Mouse (Mus musculus) neutrophil, adult 5-6 weeks (primary cell): ENCODE measurements around the gene Diras2. TPM values are rescaled to one million over a fixed set of nuclear protein-coding genes. Genes with fewer than 3 reads are reported as not detected.
A peak's percentile ranks its signal among the peaks of the same experiment; 100 is the strongest.

Experiments
- ATAC-seq: fragments of 151-379, 151-347 bp; 2 replicates; pipeline ENCODE4 v1.8.0; 2017; ENCODE audit warnings: mild to moderate bottlenecking, moderate TSS enrichment; ENCODE audit not compliant: insufficient number of reproducible peaks, poor library complexity, low FRiP score, severe bottlenecking; ENCODE audit errors: extremely low read depth
- total RNA-seq: library from RNA; stranded (forward); fragments of 200-1000 nt; gene quantifications from 2 replicates; pipeline ENCODE4 v1.2.3, GENCODE M21; 2017

Gene Diras2
- total RNA-seq, 1 experiment from 2014 or later, result 4.3 TPM

DNA sequence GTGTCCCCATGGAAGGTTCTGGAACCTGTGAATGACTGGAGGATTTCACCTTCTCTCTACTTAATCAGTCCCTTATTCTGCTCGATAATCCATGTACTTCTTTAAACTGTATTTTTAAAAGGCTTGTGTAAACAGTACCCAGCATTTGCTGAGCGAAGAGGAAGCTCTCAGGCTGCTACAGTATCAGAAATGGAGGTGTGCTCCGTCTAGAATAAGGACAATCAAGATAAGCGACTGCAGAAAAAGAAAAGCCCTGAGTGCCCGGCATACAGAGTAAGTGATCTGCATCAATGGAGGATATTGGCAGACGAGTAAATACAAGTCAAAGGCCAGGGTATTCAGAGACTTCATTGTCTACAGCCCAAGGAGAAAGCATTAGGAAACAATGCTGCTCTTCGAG lies 26.3 kb upstream of the Diras2 start:
- no peak for ATAC-seq

DNA sequence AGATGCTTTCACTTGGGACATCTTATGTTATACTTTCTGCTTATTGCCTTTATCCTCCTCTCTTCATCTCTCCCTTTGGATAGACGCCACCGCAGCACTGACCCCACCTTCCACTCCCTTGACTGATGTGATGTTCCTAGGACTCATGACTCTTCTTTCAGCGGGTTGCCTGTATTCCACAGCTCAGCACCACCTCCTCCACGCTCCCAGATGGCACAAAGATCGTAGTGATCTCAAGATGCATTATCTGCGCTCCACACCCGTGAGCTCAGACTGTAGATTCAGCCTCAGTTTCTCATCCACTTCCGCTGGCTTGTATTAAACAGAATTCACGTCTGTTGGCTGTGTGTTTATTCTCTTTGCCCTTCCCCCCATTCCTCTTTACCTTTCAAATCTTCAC lies 23.6 kb upstream of the Diras2 start:
- no peak for ATAC-seq

DNA sequence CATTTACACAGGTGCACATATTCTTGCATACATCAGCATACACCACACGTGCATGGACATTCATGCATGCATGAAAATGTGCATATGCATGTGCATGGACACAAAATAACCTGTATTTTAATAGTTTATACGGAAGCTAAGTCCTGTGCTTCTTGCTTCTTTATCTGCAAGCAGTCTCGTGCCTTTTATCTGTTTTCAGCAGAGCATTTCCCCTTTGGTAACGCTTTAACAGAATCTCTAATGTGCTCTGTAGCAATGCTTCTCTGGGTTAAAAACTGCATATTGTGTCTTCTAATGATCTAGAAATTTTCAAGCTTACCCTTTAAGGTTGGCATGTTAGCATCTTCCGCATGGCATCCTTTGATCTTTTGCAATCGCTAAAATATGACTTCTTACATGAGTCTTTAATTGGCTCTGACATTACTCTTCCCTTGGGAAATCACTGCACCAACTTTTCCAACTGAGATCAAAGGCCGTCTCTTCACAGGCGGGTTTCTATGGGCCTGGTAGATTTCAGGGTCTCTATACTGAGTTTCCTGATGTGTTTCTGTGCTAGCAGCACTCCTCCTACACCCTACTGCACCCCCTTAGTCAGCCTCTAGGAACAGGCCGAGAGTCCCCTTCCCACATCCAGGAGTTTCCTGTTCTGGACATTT lies 21.9 kb upstream of the Diras2 start:
- ATAC-seq, result no peak

DNA sequence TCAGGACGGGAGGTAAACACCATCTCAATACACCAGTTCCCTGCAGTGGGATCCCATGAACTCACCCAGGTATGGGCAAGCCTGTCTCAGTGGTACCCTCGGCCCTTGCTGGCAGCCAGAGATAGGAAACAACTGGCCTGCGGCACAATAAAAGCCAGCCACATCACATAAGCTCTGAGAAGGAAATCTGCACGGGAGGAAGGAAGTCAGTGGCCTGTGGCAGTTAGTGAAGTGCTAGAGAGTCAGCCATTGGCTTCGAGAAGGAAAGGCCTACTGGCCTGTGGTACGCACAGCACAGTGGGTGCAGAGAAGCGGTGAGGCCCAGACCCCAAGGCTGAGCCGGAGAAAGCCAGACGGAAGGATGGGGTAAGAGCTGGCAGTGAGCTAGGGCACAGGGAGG lies 20.2 kb upstream of the Diras2 start:
- ATAC-seq, result peak; percentile 51

DNA sequence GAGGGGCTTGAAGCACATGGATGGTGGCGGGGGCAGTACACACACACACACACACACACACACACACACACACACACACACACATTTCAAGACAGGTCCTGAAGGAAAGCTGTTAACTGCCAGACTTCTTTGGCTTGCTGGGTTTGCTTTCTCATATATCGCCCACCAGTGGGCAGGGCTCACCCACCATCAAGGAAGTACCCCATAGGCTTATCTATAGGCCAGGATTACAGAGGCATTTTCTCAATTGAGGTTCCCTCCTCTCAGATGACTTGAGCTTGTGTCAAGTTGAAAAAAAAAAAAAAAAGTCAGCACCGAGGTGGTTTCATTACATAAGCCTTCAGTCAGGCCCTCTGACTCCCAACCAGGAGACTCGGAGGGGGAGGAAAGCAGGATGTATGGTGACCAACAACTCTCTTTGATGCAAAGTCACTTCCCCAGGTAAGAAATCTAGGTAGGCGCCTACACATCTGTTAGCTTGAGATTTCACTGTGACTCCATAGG lies 19.7 kb upstream of the Diras2 start:
- ATAC-seq, result peak; percentile 20

DNA sequence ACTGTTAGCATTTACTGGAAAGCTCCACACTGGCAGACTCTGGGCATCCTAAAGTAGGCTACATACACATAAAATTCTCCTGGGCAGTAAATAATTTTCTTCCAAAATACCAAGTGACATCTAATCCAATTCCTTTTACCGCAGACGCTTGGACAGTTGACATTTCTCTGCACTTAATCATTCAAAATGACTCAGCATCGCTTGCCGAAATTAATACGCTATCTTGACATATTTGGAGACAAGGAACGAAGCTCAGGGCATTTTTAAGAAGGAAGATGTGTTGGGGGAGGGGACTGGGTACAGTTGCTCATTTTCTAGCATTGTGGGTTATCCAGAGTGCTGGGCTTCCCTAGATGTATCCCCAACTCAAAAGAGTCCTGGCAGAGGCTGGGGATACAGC lies 15.2 kb upstream of the Diras2 start:
- no peak for ATAC-seq

DNA sequence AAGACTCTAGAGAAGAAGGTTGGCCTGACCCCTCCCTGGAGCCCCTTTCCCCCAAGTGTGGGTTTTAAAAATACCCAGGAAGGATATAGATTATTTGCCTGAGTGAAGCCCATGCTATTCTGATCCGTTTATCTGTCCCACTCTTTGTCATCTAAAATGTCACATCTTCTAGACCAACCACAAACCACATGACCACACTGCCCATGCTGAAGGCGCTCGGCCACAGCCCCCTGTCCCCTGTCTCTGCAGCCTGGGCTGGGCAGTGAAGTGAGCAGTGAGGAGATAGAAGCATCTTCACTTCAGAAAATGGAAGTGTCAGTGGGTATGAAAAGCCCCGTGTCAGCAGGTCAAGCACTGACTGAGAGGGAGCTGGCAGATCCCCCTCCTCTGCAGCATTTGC lies 11.6 kb upstream of the Diras2 start:
- no peak for ATAC-seq

DNA sequence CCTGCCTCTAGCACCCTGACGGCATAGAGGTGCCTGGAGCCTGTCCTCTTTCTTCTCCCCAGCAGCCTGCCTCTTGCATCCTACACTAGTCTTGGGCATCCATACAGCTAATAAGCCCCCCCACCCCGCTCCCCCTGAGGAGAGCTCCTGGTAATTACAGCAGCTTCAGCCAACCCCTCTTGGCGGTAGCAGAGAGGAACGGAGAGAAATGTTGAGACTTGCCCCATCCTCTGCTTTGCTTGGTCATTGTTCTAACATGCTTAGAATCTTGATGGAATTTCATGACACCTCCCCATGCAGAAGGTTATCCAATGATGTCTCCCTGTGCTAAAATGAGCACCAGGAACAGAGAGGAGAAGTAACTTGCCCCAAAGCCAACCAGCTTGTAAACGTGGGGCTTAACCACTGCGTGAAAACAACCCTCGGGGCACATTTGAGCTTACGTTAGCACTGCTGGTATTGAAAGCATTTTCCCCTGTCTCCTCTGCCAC lies 11.0 kb upstream of the Diras2 start:
- no peak for ATAC-seq

DNA sequence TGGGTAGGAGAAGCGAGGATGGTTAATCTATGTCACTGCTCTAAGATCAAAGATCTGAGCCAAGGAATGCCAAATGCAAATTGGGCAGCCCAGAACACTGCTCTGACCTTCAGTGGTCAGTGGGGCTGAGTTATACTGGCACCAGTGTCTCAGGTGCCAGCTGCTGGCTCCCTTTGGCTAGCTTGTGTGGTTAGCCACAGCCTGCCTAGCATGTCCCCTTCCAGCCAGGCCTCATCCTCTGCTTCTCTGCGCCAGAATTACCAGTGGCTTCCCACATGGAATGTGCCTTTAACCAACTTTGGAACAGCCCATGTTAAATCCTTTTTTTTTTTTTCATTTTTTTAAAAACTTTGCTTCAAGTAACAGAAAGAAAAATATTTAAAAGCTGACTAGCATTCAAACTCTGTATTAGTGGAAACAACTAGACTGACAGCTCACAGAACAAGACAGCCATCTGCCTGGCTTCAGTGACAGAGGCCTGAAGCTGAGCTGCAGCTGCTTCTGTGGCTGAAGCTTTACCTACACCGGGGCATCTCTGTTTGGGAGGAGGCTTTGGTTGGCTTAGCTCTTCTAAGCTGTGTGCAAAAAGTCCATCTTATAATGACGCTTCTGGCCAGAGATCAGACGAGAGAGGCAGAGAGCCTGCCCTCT lies 10.4 kb upstream of the Diras2 start:
- no peak for ATAC-seq

DNA sequence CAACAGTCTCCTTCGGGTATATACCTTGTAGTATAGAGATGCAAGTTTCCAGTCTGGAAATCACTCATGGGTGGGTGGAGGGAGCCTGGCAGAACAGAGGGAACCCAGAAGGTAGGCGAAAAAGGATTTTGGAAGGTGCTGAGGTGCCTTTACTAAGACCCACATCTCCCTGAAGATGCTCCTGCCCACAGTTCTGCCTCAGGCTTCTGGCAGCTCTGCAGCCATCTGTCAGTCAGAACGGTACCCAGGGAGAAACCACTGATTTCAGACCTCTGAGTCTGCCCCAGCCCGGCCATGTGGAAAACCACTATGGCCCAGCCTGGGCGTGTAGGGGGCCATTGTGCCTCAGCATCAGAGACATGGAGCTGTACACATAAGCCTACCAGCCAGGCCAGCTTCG lies 8.4 kb upstream of the Diras2 start:
- ATAC-seq, result no peak

DNA sequence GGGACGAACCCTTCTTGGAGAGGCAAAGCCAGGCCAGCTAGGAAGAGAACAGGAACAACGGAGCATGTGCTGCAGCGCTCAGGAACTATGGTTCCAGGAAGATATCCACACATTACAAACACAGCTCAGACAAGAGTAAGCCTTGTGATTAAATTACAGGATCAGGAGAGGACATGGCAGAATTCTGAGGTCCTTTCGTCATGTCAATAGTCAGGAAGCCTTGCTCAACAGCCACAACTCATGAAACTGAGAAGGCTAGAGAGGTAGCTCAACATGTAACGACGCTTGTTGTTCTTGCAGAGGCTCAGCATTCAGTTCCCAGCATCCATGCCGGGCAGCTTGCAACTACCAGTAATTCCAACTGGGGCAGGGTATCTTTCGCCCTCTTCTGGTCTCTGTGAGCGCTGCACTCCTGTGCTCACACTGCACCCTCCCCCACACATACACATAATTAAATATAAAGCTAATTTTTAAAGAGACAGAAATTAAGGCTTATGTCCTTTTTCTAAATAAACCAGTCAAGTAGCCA lies 7.6 kb upstream of the Diras2 start:
- ATAC-seq, result peak; percentile 20; the same call in 1 of the 2 replicates

DNA sequence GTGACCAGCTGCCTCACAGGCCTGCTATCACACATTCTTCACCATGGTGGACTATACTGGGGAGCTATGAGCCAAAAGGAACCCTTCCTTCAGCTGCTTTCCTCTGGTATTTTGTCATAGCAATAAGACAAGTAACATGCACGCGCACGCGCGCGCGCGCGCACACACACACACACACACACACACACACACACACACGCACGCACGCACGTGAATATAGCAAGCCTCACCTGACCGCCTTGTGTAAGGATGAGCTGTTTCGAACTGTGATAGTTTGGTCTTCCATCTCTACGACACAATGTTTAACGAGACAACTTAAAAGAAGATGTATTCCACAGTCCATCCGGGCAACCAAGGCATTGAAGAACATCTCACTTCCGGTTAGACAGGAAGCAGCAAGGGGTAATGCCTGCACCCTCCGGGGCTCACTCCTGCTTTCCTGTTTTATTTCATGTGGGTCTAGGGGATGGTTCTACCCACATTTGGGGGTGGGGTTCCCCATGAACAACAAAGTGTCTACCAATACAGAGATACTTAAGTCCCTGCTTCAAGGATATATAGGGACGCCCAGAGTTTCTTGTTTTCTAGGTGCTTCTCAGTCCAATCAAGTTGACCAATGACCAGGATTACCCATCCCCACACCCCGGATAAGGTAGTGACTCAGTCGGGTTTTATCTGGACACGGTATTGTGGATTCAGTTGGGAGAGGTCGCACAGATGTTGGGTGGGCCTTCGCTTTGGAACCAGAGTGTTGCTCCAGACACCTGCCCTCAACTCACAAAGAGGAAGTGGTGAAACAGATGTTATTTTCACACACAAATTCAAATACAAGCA lies 6.9 kb upstream of the Diras2 start:
- ATAC-seq, result peak; percentile 28

DNA sequence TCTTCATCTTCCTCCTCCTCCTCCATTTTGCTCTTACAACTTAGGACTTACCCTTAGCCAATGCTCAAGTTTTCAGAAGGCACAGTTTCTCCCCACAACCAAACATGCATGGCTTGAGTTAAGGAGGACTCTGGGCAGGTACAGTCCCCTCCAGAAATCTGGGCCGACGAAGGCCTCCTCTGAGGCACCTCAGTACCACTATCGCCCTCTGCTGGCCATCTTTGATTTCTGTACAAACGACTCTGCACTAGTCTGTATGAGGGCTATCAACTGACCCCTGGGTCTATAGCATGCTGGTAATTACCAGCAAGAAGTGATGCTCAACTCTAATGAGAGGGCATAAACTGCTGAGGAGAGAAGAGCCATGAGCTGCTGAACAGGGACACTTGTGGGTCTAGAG lies 4.5 kb upstream of the Diras2 start:
- peak; percentile 65 for ATAC-seq

DNA sequence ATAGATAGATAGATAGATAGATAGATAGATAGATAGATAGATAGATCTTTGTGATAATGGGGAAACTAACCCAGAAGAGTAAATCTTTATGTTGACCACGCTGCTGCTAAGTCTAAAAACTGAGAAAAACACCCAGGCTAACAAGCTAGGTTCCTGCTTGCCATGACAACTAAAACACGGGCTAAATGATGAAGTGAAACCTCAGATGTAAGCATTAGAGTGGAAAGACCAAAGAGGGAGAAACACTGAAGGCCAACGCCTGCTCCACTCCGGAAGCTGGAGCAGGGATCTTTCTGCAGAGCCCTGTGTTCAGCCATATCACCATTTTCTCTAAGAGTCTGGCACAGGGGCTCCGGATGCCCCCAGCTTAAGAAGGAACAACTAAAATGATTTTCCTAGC lies 2.6 kb upstream of the Diras2 start:
- ATAC-seq, result peak; percentile 24

DNA sequence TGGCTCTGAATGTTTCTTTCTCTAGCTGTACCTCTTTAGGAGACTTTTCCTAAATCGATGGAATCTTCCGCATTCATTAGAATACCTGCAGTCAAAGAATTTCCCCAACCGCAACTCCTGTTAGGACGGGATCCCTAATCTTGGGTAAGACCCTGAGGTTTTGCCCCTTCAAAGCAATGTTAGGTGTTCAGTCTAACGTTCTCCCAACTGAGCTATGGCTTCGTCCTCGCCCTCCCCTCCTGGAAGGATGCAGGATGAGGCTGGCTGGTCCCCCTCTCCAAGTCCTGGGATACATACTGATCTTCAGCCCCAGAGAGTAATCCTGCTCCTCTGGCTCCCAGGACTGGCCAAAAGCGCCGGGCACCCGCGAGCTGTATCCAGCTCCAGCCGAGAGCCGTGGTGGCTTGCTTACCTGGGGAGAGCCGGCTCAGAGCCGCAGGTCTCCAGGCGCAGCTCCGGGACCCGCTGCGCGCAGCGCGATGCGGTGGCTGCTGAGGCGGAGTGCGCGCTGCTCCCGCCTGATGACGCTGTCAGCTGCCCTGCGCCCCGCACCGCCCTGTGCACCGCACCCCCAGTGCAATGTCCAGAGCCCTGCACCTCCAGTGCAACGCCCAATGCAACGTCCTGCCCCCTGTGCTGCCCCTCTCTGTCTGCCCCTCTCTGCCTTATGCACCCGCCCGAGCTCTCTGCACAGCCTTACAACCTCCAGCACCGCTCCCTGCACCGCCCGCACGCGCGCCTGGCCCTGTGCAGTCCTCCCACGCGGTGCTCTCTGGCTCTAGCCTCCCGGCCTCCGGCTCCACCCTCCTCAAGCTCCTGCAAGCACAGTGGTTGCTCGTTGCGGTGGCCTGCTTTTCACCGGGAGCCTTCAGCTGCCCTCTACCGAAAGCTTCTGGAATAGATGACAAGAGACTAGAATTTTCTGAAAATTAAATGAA lies 802 bp downstream of the Diras2 start:
- ATAC-seq, result peak; percentile 65

DNA sequence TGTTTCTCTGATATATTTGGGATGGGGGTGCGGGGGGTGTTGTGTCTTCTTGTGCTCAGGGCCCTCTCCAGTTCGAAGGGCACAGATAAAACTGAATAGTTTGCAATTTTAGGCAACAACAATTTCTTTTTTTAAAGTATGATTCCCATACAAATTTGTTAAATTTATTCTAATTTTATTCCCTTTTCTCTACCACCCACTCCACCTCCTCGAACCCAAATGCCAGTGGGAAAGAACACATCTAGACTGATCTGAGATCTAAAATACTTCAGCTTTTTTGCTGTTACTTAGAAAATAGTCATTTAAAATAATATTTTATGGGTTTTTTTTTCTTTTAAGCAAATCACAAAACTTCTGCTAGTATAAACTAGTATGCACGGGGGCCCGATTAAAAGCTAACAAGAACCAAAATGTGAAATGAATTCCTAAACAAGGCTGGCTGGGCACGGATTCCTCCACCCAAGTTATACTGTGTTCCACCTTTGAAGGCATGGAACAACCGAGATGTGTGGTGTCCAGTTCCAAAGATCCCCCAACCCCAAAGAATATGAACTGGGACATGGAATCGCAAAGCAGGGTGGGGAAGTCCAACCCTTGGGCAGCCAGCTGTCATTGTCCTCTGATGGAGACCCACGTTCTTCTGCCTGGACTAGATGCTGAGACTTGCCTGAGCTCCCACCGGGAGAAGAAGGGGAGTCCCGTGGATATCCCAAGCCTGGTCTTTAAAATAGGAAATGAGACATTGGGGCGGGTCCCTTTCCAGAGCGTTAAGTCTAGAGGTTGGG lies 1.7 kb downstream of the Diras2 start:
- ATAC-seq, result no peak

DNA sequence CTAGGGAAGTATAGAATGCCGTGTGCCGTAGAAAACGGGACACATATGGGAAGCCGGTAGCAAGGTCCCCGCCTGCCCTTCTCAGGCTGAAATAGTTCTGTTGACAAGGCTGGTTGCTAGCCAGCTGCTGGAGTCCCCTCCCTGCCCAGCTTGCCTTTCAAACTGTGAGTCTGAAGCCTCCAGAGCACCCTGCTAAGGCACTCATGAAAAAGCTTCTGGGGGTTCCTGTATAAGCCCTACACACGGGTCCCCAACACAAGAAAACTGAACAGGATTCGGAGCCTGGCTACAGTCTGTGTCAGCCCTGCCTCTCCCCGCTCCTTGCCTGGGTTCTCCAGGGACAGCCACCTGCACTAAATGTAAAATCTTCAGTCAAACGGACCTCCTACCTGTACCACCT lies 2.3 kb downstream of the Diras2 start:
- ATAC-seq, result no peak

DNA sequence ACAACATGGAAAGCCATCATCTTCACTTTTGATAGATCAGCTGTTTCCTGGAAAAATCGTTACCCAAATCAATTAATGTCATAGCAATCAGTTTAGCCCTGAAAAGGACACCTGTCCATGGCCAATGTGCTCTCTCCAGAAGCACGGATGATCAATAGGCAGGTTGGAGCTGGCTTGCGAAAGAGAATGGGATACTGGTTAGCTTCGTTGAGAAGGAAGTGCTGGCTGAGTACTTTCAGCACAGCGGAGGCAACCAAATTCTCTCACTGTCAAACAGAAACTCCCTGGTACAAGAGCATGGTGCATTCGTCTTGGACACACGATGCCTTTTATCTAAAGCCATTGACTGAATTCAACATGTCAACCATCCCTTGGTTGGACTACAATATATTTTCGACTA lies 2.8 kb downstream of the Diras2 start:
- no peak for ATAC-seq
